Mouse (Mus musculus) lung, adult 2 months (tissue): ENCODE results near the gene Ebpl.

Source experiments
- CTCF ChIP-seq: fragments of 200-500 bp; IDR thresholded peaks from 2 replicates; pipeline ENCODE4 v1.5.1; 2011; ENCODE audit warnings: mild to moderate bottlenecking, low read length, control low read depth; ENCODE audit not compliant: insufficient read depth
- POLR2A ChIP-seq: fragments of 200-500 bp; IDR thresholded peaks from 2 replicates; pipeline ENCODE4 v1.6.1; 2011; ENCODE audit warnings: low read depth, mild to moderate bottlenecking, control low read depth, low read length, borderline replicate concordance; ENCODE audit errors: extremely low read depth

DNA sequence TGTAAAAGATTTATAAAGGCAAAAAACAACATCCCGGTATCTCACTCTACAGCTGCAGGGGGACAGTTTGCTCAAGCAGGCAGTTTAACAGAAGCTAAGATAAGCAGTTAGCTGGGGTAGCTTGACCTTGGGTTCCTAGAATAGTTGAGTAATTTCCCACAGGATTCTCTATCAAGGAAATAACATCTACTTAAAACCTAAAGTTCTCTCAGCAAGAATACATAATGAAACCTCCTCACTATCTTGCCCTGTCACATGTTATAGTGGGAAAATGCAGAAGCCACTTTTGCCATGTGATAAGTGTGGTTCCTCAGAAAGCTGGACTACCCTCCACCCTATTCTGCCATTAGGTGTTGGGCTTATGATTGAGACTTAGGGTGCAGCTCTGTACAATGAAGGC, 37.5 kb downstream of the Ebpl start:
- no peak for TF ChIP-seq CTCF
- no peak for TF ChIP-seq POLR2A
